Mouse (Mus musculus) common myeloid progenitor, adult 5-6 weeks (primary cell): ENCODE results near the gene Itga9. TPM values are rescaled to one million over a fixed set of nuclear protein-coding genes. Genes with fewer than 3 reads are reported as not detected.

Experiments used
- ATAC-seq: replicated peaks from 2 replicates; pipeline ENCODE4 v1.8.0; 2016; ENCODE audit warnings: low read depth, mild to moderate bottlenecking, moderate TSS enrichment, inconsistent platforms; ENCODE audit not compliant: poor library complexity, severe bottlenecking
- total RNA-seq: library from RNA; stranded (forward); fragments of 200-1000, 187-1606 nt; gene quantifications from 2 replicates; pipeline ENCODE4 v1.2.3, GENCODE M21; 2017

Itga9 gene
- total RNA-seq, 1 experiment from 2014 or later = 7.0 TPM

- ATAC-seq = no peak
These were observed 39.3 kb downstream of the Itga9 start for GRCm38 (mm10) chr9:118645698-118646355.

GRCm38 (mm10) chr9:118647495-118647894 lies 41.0 kb downstream of the Itga9 start:
- no peak for ATAC-seq

GRCm38 (mm10) chr9:118650976-118651375 lies 44.5 kb downstream of the Itga9 start:
- ATAC-seq = no peak

- no peak for ATAC-seq
These were observed 45.4 kb downstream of the Itga9 start for GRCm38 (mm10) chr9:118651939-118652338.

- ATAC-seq = no peak
These were observed 46.9 kb downstream of the Itga9 start for GRCm38 (mm10) chr9:118653436-118653835.

GRCm38 (mm10) chr9:118654969-118655368 lies 48.5 kb downstream of the Itga9 start:
- ATAC-seq = no peak

GRCm38 (mm10) chr9:118655726-118656125 lies 49.2 kb downstream of the Itga9 start:
- no peak for ATAC-seq

GRCm38 (mm10) chr9:118658159-118658558 lies 51.7 kb downstream of the Itga9 start:
- ATAC-seq = no peak

- ATAC-seq = peak; percentile 84
These were observed 53.3 kb downstream of the Itga9 start for GRCm38 (mm10) chr9:118659809-118660208.

GRCm38 (mm10) chr9:118660259-118660658 lies 53.8 kb downstream of the Itga9 start:
- no peak for ATAC-seq

- ATAC-seq = no peak
These were observed 55.5 kb downstream of the Itga9 start for GRCm38 (mm10) chr9:118662026-118662425.

- ATAC-seq = no peak
These were observed 56.0 kb downstream of the Itga9 start for GRCm38 (mm10) chr9:118662476-118662875.

- no peak for ATAC-seq
These were observed 57.4 kb downstream of the Itga9 start for GRCm38 (mm10) chr9:118663938-118664337.

GRCm38 (mm10) chr9:118666069-118666468 lies 59.6 kb downstream of the Itga9 start:
- ATAC-seq = no peak

- ATAC-seq = peak; percentile 49
These were observed 63.2 kb downstream of the Itga9 start for GRCm38 (mm10) chr9:118669696-118670095.

GRCm38 (mm10) chr9:118674277-118674676 lies 67.8 kb downstream of the Itga9 start:
- peak; percentile 64 for ATAC-seq

- ATAC-seq = no peak
These were observed 68.3 kb downstream of the Itga9 start for GRCm38 (mm10) chr9:118674761-118675160.

- peak; percentile 27; the same call in 1 of the 2 replicates for ATAC-seq
These were observed 69.2 kb downstream of the Itga9 start for GRCm38 (mm10) chr9:118675573-118676170.

GRCm38 (mm10) chr9:118676692-118677091 lies 70.2 kb downstream of the Itga9 start:
- ATAC-seq = no peak

- peak; percentile 31 for ATAC-seq
These were observed 70.9 kb downstream of the Itga9 start for GRCm38 (mm10) chr9:118677349-118677748.

- peak; percentile 30; the same call in 1 of the 2 replicates for ATAC-seq
These were observed 71.7 kb downstream of the Itga9 start for GRCm38 (mm10) chr9:118678020-118678750.
